Mouse (Mus musculus): ENCODE data around the gene Eif5. TPM values are rescaled to one million over a fixed set of nuclear protein-coding genes. Genes with fewer than 3 reads are reported as not detected.

The Eif5 gene
- polyA plus RNA-seq, 1 experiment = 363 TPM

- Histone ChIP-seq H3K4me1 (ENCODE audit: control insufficient read depth, insufficient read depth, low read length) (no peaks in the 10 kb centered on the region), H3K27ac (ENCODE audit: insufficient read depth, low read length) (peak within 1 kb of the TSS; percentile 53), H3K4me3 (ENCODE audit: insufficient read depth, low read length) (peak within 1 kb of the TSS; percentile 95)
- TF ChIP-seq POLR2A (IDR thresholded peaks at IDR 0.05; ENCODE audit: low read depth, low read length) = peak; percentile 83
- TF ChIP-seq CTCF (IDR thresholded peaks at IDR 0.05; ENCODE audit: borderline replicate concordance, insufficient read depth, low read length) = no peak
Observed at GRCm38 (mm10) chr12:111574074-111574886, 36.5 kb downstream of the Eif5 start, which contains the start of gene Mark3. Gene Mark3 (plus strand): TSS chr12:111574523.

GRCm38 (mm10) chr12:111574887-111575838, 37.3 kb downstream of the Eif5 start:
- TF ChIP-seq CTCF (IDR thresholded peaks at IDR 0.05; ENCODE audit: borderline replicate concordance, insufficient read depth, low read length) (no peak), POLR2A (IDR thresholded peaks at IDR 0.05; ENCODE audit: low read depth, low read length) (no peak; the same call in 1 of the 2 replicates)
- Histone ChIP-seq H3K27ac (ENCODE audit: insufficient read depth, low read length) (peak overlapping the region; percentile 53), H3K4me1 (ENCODE audit: control insufficient read depth, insufficient read depth, low read length) (no peaks in the 10 kb centered on the region), H3K4me3 (ENCODE audit: insufficient read depth, low read length) (peak overlapping the region; percentile 95)

GRCm38 (mm10) chr12:111583058-111583457, 45.2 kb downstream of the Eif5 start:
- TF ChIP-seq POLR2A (IDR thresholded peaks at IDR 0.05; ENCODE audit: low read depth, low read length) (no peak), CTCF (IDR thresholded peaks at IDR 0.05; ENCODE audit: borderline replicate concordance, insufficient read depth, low read length) (no peak)
- H3K4me1 ChIP-seq (ENCODE audit: control insufficient read depth, insufficient read depth, low read length) = no peaks in the 10 kb centered on the region; the same call in 1 of the 2 replicates
- no peak overlapping the region for H3K27ac ChIP-seq (ENCODE audit: insufficient read depth, low read length)
- no peak overlapping the region for H3K4me3 ChIP-seq (ENCODE audit: insufficient read depth, low read length)

GRCm38 (mm10) chr12:111584401-111584800, 46.6 kb downstream of the Eif5 start:
- H3K4me3 ChIP-seq (ENCODE audit: insufficient read depth, low read length) = no peak overlapping the region
- H3K4me1 ChIP-seq (ENCODE audit: control insufficient read depth, insufficient read depth, low read length) = no peaks in the 10 kb centered on the region; the same call in 1 of the 2 replicates
- no peak overlapping the region for H3K27ac ChIP-seq (ENCODE audit: insufficient read depth, low read length)
- TF ChIP-seq CTCF (IDR thresholded peaks at IDR 0.05; ENCODE audit: borderline replicate concordance, insufficient read depth, low read length) (no peak), POLR2A (IDR thresholded peaks at IDR 0.05; ENCODE audit: low read depth, low read length) (no peak)

GRCm38 (mm10) chr12:111587252-111587651, 49.4 kb downstream of the Eif5 start:
- no peaks in the 10 kb centered on the region; the same call in 1 of the 2 replicates for H3K4me1 ChIP-seq (ENCODE audit: control insufficient read depth, insufficient read depth, low read length)
- TF ChIP-seq POLR2A (IDR thresholded peaks at IDR 0.05; ENCODE audit: low read depth, low read length) (no peak), CTCF (IDR thresholded peaks at IDR 0.05; ENCODE audit: borderline replicate concordance, insufficient read depth, low read length) (no peak)
- H3K4me3 ChIP-seq (ENCODE audit: insufficient read depth, low read length) = no peak overlapping the region
- H3K27ac ChIP-seq (ENCODE audit: insufficient read depth, low read length) = no peak overlapping the region

GRCm38 (mm10) chr12:111592407-111593021, 54.7 kb downstream of the Eif5 start:
- TF ChIP-seq CTCF (IDR thresholded peaks at IDR 0.05; ENCODE audit: borderline replicate concordance, insufficient read depth, low read length) = no peak
- Histone ChIP-seq H3K4me3 (ENCODE audit: insufficient read depth, low read length) (no peak overlapping the region), H3K27ac (ENCODE audit: insufficient read depth, low read length) (no peak overlapping the region), H3K4me1 (ENCODE audit: control insufficient read depth, insufficient read depth, low read length) (no peaks in the 10 kb centered on the region)

GRCm38 (mm10) chr12:111593775-111594174, 56.0 kb downstream of the Eif5 start:
- Histone ChIP-seq H3K4me3 (ENCODE audit: insufficient read depth, low read length) (no peak overlapping the region), H3K4me1 (ENCODE audit: control insufficient read depth, insufficient read depth, low read length) (no peaks in the 10 kb centered on the region), H3K27ac (ENCODE audit: insufficient read depth, low read length) (no peak overlapping the region)
- TF ChIP-seq POLR2A (IDR thresholded peaks at IDR 0.05; ENCODE audit: low read depth, low read length) = no peak
- no peak for TF ChIP-seq CTCF (IDR thresholded peaks at IDR 0.05; ENCODE audit: borderline replicate concordance, insufficient read depth, low read length)

Other genes starting within 250 kb of the Eif5 start
- 60.0 and 71.1 TPM in 2 replicates for gene Cdc42bpb, start 160.3 kb upstream of the Eif5 start, polyA plus RNA-seq (2011; ENCODE audit: insufficient read length, low read depth, missing spikeins)
- gene Lbhd2, start 131.2 kb upstream of the Eif5 start, polyA plus RNA-seq (2011; ENCODE audit: insufficient read length, low read depth, missing spikeins) = not detected in 2 replicates
- gene Exoc3l4, start 121.0 kb upstream of the Eif5 start, polyA plus RNA-seq (2011; ENCODE audit: insufficient read length, low read depth, missing spikeins) = 6.2 and 6.4 TPM in 2 replicates
- gene Tnfaip2, start 95.5 kb upstream of the Eif5 start, polyA plus RNA-seq (2011; ENCODE audit: insufficient read length, low read depth, missing spikeins) = 46.5 and 58.6 TPM in 2 replicates
- 0.72 TPM in 1 of 2 replicates, not detected in the other for gene Gm266, start 52.2 kb upstream of the Eif5 start, polyA plus RNA-seq (2011; ENCODE audit: insufficient read length, low read depth, missing spikeins)
- 89.5 and 89.9 TPM in 2 replicates for gene Mark3, start 36.5 kb downstream of the Eif5 start, polyA plus RNA-seq (2011; ENCODE audit: insufficient read length, low read depth, missing spikeins)
- gene Ckb, start 134.3 kb downstream of the Eif5 start, polyA plus RNA-seq (2011; ENCODE audit: insufficient read length, low read depth, missing spikeins) = 43.8 and 84.3 TPM in 2 replicates
- gene Trmt61a, start 140.1 kb downstream of the Eif5 start, polyA plus RNA-seq (2011; ENCODE audit: insufficient read length, low read depth, missing spikeins) = 9.0 and 13.0 TPM in 2 replicates
- 29.3 and 35.9 TPM in 2 replicates for gene Bag5, start 175.2 kb downstream of the Eif5 start, polyA plus RNA-seq (2011; ENCODE audit: insufficient read length, low read depth, missing spikeins)
- 29.9 and 38.2 TPM in 2 replicates for gene Apopt1, start 175.2 kb downstream of the Eif5 start, polyA plus RNA-seq (2011; ENCODE audit: insufficient read length, low read depth, missing spikeins)
- gene Klc1, start 220.8 kb downstream of the Eif5 start, polyA plus RNA-seq (2011; ENCODE audit: insufficient read length, low read depth, missing spikeins) = 103 and 124 TPM in 2 replicates